Comparison of ENCODE assay signal across 26 mouse cellular contexts in the genomic region with DNA sequence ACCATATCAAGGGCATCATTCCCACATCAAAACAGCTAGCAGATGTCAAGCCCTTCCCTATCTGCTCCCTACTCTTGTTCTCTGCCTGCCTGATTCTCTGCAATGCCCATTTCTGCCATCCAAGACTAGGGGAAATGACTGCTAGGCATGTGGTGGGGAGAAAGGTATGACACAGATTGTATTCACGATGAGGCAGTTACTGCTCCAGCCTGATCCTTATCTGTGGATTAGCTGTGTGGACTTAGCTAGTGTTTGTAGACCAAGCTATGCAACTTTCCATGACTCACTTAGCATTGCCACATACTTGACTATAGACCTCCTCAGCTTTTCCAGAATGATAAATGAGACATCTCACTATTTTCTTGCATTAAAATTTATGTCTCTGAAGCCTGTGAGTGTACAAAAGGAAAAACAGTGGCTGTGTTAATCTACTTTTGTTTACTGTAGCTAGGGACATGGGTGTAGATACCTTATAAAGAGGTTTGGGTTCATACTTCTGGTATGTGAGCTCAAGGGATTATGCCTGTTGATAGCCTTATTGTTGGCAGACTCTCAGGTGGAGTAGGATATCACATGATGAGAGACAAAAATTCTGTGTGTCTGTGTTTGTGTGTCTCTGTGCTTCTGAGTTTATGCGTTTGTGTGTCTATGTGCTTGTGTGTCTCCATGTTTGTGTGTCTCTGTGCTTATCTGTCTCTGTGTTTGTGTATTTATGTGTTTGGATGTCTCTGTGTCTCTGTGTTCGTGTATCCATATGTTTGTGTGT. TPM values are rescaled to one million over a fixed set of nuclear protein-coding genes. Genes with fewer than 3 reads are reported as not detected.
DNase-seq lines count a peak whose midpoint lies in the region; ATAC-seq and TF ChIP-seq lines count a peak whose summit lies in the region.
"Had no signal": no experiment of that assay in that cellular context is flagged by ENCODE, and none has a peak within 500 bp of the region (broad histone marks: within the 10 kb centered on the region; RNA-seq: fewer than 3 reads in every experiment).

No protein-coding gene starts in this region.

- peak; percentile 28 for DNase-seq in heart, embryonic 10.5 days (ENCODE audit: low spot score)
- no peak for DNase-seq in heart, adult 2 months
- peak; percentile 65 for DNase-seq in 3134 (ENCODE audit: extremely low read depth, insufficient read length, low spot score)
- DNase-seq in ovary, postnatal 10 days (ENCODE audit: low spot score), result no peak
- no peak for DNase-seq in right cerebral cortex, postnatal 36 days (ENCODE audit: low spot score in 2 of 2)
- DNase-seq: adrenal gland, postnatal 10 days; cerebellum, adult 11 months; cerebellum, postnatal 10 days; gastrocnemius, adult 2 months; heart, postnatal 4 days; kidney, adult 2 months; kidney, postnatal 10 days; layer of hippocampus, postnatal 36 days; retina, postnatal 1 day had no signal

- H3K36me3 ChIP-seq in heart, embryonic 10.5 days, result no peaks in the 10 kb centered on the region
- no peaks in the 10 kb centered on the region for H3K36me3 ChIP-seq in heart, adult 2 months (ENCODE audit: control insufficient read depth, insufficient read depth, low read length)
- H3K36me3 ChIP-seq in C2C12 (ENCODE audit: control insufficient read depth, insufficient read depth), result no peaks in the 10 kb centered on the region
- H3K36me3 ChIP-seq in intestine, embryonic 16.5 days (ENCODE audit: control insufficient read depth, insufficient read depth, low read length), result no peaks in the 10 kb centered on the region
- H3K36me3 ChIP-seq: embryonic facial prominence, embryonic 13.5 days; forebrain, embryonic 10.5 days; heart, embryonic 15.5 days; limb, embryonic 13.5 days; midbrain, embryonic 13.5 days; neural tube, embryonic 15.5 days had no signal

- WGBS in heart, embryonic 10.5 days, result 84% methylated on average over 3 of the region's 3 CpGs
- 73% methylated on average over 3 of the region's 3 CpGs for WGBS in heart, adult 2 months
- WGBS in intestine, embryonic 16.5 days, result 74% methylated on average over 3 of the region's 3 CpGs

- H3ac ChIP-seq in C2C12 (ENCODE audit: control insufficient read depth, insufficient read length, low read depth), result peak overlapping the region; percentile 24

- no peak overlapping the region for H3K4me3 ChIP-seq in heart, embryonic 10.5 days
- H3K4me3 ChIP-seq in heart, adult 2 months, result no peak overlapping the region
- H3K4me3 ChIP-seq in C2C12 (ENCODE audit: insufficient read depth, poor library complexity, severe bottlenecking), result no peak overlapping the region
- H3K4me3 ChIP-seq in intestine, embryonic 16.5 days (ENCODE audit: low read length), result no peak overlapping the region
- H3K4me3 ChIP-seq: embryonic facial prominence, embryonic 13.5 days; forebrain, embryonic 10.5 days; gastrocnemius, adult 2 months; heart, embryonic 15.5 days; limb, embryonic 13.5 days; midbrain, embryonic 13.5 days; neural tube, embryonic 15.5 days had no signal

- no peak overlapping the region for H3K4me2 ChIP-seq in intestine, embryonic 16.5 days (ENCODE audit: low read depth, low read length)
- H3K4me2 ChIP-seq: embryonic facial prominence, embryonic 13.5 days; heart, embryonic 15.5 days; limb, embryonic 13.5 days; midbrain, embryonic 13.5 days; neural tube, embryonic 15.5 days had no signal

- TF ChIP-seq EP300 in heart, adult 2 months (IDR thresholded peaks at IDR 0.05; ENCODE audit: insufficient read depth, low read depth, low read length), result no peak

- no peaks in the 10 kb centered on the region for H3K79me2 ChIP-seq in heart, adult 2 months (replicated peaks; ENCODE audit: control insufficient read depth, insufficient read depth, low read length)
- H3K79me2 ChIP-seq in C2C12 (ENCODE audit: control insufficient read depth, insufficient read depth), result no peaks in the 10 kb centered on the region

- H3K79me3 ChIP-seq in C2C12 (ENCODE audit: low read depth), result no peaks in the 10 kb centered on the region

- H3K4me1 ChIP-seq in heart, embryonic 10.5 days, result no peaks in the 10 kb centered on the region
- H3K4me1 ChIP-seq in heart, adult 2 months (ENCODE audit: control insufficient read depth, insufficient read depth, low read length), result no peaks in the 10 kb centered on the region
- no peaks in the 10 kb centered on the region for H3K4me1 ChIP-seq in intestine, embryonic 16.5 days (ENCODE audit: control insufficient read depth, insufficient read depth, low read length)
- H3K4me1 ChIP-seq: embryonic facial prominence, embryonic 13.5 days; forebrain, embryonic 10.5 days; heart, embryonic 15.5 days; limb, embryonic 13.5 days; midbrain, embryonic 13.5 days; neural tube, embryonic 15.5 days had no signal

- no peak overlapping the region for H3K9ac ChIP-seq in heart, adult 2 months (ENCODE audit: low read depth, low read length)
- no peak overlapping the region for H3K9ac ChIP-seq in intestine, embryonic 16.5 days (ENCODE audit: low read depth, low read length)
- H3K9ac ChIP-seq: embryonic facial prominence, embryonic 13.5 days; heart, embryonic 15.5 days; limb, embryonic 13.5 days; liver, embryonic 14.5 days; midbrain, embryonic 13.5 days; neural tube, embryonic 15.5 days had no signal

- H3K9me3 ChIP-seq in heart, embryonic 10.5 days, result no peaks in the 10 kb centered on the region
- no peaks in the 10 kb centered on the region for H3K9me3 ChIP-seq in intestine, embryonic 16.5 days (ENCODE audit: control insufficient read depth, low read length)
- H3K9me3 ChIP-seq: embryonic facial prominence, embryonic 13.5 days; forebrain, embryonic 10.5 days; heart, embryonic 15.5 days; limb, embryonic 13.5 days; midbrain, embryonic 13.5 days; neural tube, embryonic 15.5 days had no signal

- no peaks in the 10 kb centered on the region for H3K27me3 ChIP-seq in heart, embryonic 10.5 days (ENCODE audit: insufficient read depth, poor library complexity, severe bottlenecking)
- H3K27me3 ChIP-seq in heart, adult 2 months (ENCODE audit: control insufficient read depth, insufficient read depth, low read length), result no peaks in the 10 kb centered on the region
- H3K27me3 ChIP-seq in C2C12 (ENCODE audit: control insufficient read depth, insufficient read depth, insufficient read length), result no peaks in the 10 kb centered on the region
- no peaks in the 10 kb centered on the region for H3K27me3 ChIP-seq in intestine, embryonic 16.5 days (replicated peaks; ENCODE audit: control insufficient read depth, insufficient read depth, low read length)
- H3K27me3 ChIP-seq: embryonic facial prominence, embryonic 13.5 days; heart, embryonic 15.5 days; midbrain, embryonic 13.5 days; neural tube, embryonic 15.5 days had no signal

- no peak for TF ChIP-seq CTCF in heart, adult 2 months (IDR thresholded peaks at IDR 0.05)
- TF ChIP-seq CTCF in C2C12 (IDR thresholded peaks at IDR 0.05; ENCODE audit: control insufficient read depth, insufficient read depth, insufficient read length), result no peak

- TF ChIP-seq POLR2A in heart, adult 2 months (IDR thresholded peaks at IDR 0.05; ENCODE audit: insufficient read depth, low read depth, low read length), result no peak

- intact Hi-C loops in heart, adult 2 months (cut with DNase I), result no loop called here

- H3K27ac ChIP-seq in heart, embryonic 10.5 days, result no peak overlapping the region
- H3K27ac ChIP-seq in heart, adult 2 months, result no peak overlapping the region
- no peak overlapping the region for H3K27ac ChIP-seq in intestine, embryonic 16.5 days (ENCODE audit: low read length)
- H3K27ac ChIP-seq: embryonic facial prominence, embryonic 13.5 days; forebrain, embryonic 10.5 days; gastrocnemius, adult 2 months; heart, embryonic 15.5 days; limb, embryonic 13.5 days; liver, embryonic 14.5 days; midbrain, embryonic 13.5 days; neural tube, embryonic 15.5 days had no signal

- peak; percentile 26; the same call in 1 of the 2 replicates for ATAC-seq in intestine, embryonic 16.5 days
- no peak for ATAC-seq in frontal cortex, adult (ENCODE audit: low TSS enrichment)
- ATAC-seq: CD4-positive, CD25-positive, alpha-beta regulatory T cell, adult 4 months; hindbrain, embryonic 16.5 days; midbrain, embryonic 13.5 days had no signal

TF ChIP-seq in C2C12, 6 proteins besides CTCF, POLR2A, EP300 and RAD21:
- TF ChIP-seq USF1 (IDR thresholded peaks at IDR 0.05; ENCODE audit: low read depth) (peak; percentile 87), MAX (IDR thresholded peaks at IDR 0.05) (peak; percentile 89), MYOG (IDR thresholded peaks at IDR 0.05; ENCODE audit: control insufficient read depth, extremely low read depth, insufficient read length) (no peak), MYOD1 (IDR thresholded peaks at IDR 0.05; ENCODE audit: control insufficient read depth, insufficient read length, low read depth) (peak; percentile 84), CEBPB (IDR thresholded peaks at IDR 0.05; ENCODE audit: low read depth) (peak; percentile 99), FOSL1 (IDR thresholded peaks at IDR 0.05; ENCODE audit: insufficient read depth, low read length, poor library complexity, severe bottlenecking) (peak; percentile 99)

RNA-seq across cellular contexts. Expression of a gene that starts 47.7 kb away (rescaled TPM):
- polyA plus RNA-seq in heart, embryonic 10.5 days (2016; fragmentation: Nextera tagmentation; extraction: Ambion mirVana), result 8.4 and 11.0 TPM in 2 replicates
- total RNA-seq in heart, adult 2 months (2021), result 100 to 1,000 TPM; 196 to 225 TPM
- 176 and 318 TPM in 2 replicates for polyA plus RNA-seq in heart, adult 2 months (2012; rRNA removed)
- 292 TPM for polyA plus RNA-seq in C2C12 (2012; fragmentation: generic; extraction: Trizol)
- 5.9 and 12.1 TPM in 2 replicates for polyA plus RNA-seq in intestine, embryonic 16.5 days (2015; fragmentation: Nextera tagmentation; extraction: Ambion mirVana)

Comparison
In these comparisons a context has a peak if more than half of its experiments do, and no peak if none do; other contexts are left out.
1. DNase-seq: peak in heart, embryonic 10.5 days (single experiment) and 3134 (single experiment); none in heart, adult 2 months (0 of 2), ovary, postnatal 10 days (single experiment) and right cerebral cortex, postnatal 36 days (0 of 2).
2. RNA of a gene that starts 47.7 kb away (polyA plus RNA-seq): 292 TPM in C2C12 (single experiment) and 176 to 318 TPM in heart, adult 2 months; 8.4 to 11.0 TPM in heart, embryonic 10.5 days and 5.9 to 12.1 TPM in intestine, embryonic 16.5 days; every median in the first group is over 10 times any median in the second.